Mouse (Mus musculus) monocyte, adult 5-6 weeks (primary cell): ENCODE measurements around the gene Cpa4. TPM values are rescaled to one million over a fixed set of nuclear protein-coding genes. Genes with fewer than 3 reads are reported as not detected.

Experiments used
- ATAC-seq: fragments of 153-309, 156-312 bp; replicated peaks from 2 replicates; pipeline ENCODE4 v1.8.0; 2017; ENCODE audit warnings: mild to moderate bottlenecking; ENCODE audit not compliant: low TSS enrichment, insufficient number of reproducible peaks, severe bottlenecking, poor library complexity, low FRiP score
- total RNA-seq: library from RNA; stranded (forward); fragments of 200-1000, 200-491, 200-594 nt; gene quantifications from 3 replicates; pipeline ENCODE4 v1.2.3, GENCODE M21; 2017

Gene Cpa4
- total RNA-seq, 1 experiment from 2014 or later, result not detected

GRCm38 (mm10) chr6:30550496-30551192 lies 17.5 kb upstream of the Cpa4 start:
- ATAC-seq, result no peak

DNA sequence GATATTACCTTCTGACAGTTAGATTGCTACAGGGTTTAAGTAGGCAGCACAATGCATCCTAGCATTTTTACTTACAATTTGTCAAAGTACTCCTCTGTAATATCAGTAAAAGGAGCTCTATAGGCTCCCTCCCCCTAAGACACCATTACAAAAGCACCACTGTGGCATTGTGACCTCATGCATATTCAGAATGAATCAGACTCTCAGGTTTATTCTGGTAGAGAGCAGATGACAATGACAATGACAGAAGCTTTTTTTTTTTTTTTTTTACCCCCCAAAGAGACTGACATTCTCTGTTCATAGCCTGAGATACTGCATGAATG lies 17.0 kb upstream of the Cpa4 start:
- ATAC-seq, result no peak

DNA sequence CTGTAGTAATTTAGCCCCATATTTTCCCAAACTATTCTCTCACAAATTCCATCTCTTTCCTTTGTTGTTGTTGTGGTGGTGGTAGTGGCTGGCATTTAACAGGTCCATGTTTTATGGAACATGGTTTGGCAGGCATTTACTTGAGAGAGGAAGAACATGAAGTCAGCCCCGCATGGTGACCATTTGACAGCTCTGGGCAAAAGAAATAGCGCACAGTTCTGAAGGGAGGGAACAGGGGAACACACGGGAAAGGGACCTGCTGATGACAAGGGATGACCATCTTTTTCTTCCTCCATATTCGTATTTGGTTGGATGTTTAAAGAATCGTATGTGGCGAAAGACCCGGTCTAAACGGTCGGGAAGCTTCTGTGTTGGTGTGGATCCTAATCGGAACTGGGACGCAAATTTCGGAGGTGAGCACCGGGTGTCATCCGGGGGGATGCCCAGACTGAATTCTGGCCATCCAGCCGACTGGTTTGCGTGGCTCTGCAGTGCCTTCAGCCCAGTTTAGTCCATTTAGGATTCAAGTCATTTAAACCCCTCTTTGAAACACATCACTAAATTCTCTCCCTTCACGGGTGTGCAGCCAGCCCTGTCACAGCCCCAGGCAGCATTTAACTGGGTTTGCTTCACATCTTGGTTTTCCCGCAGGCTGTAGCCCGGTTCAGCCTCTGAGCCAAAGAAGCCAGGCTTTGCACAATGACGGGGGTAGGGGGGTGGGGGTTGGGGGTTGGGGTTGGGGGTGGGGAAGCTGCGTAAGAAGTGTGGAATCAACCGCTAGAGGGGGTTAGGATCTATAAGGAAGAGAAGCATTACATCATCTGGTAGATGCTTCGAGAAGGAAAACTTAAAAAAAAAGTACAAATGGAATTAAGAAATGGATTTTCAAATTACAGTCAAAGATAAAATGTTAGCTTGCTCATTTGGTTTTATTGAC lies 16.3 kb upstream of the Cpa4 start:
- no peak for ATAC-seq

GRCm38 (mm10) chr6:30552628-30553027 lies 15.5 kb upstream of the Cpa4 start:
- no peak for ATAC-seq

DNA sequence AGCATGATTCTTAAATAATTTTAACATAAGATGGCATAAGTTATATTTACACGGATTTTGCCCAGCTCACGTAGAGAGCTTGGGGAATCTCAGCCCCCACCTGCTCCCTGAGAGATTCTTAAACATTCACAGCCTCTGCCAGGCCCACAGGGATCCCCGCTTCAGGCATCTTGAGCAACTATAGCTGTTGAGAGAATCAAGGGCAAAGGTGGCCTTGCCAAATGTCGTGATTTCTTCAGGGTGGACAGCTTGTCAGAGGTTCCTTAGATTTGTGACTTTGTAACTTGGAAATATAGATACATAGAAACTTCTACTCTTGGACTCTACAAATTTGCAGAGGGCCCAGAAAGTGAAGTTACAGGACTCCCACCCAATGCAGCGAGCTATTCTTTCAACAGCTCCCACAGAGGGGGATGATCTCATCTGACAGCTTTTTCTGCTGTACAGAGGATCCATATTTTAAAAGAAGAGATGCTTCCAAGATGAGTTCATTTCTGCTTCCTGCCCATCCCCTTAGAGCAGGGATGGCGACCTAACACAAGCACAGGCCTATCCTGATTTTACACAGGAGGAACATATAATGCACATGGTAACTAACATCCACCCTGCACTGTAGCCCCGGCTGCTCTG lies 14.7 kb upstream of the Cpa4 start:
- no peak for ATAC-seq

DNA sequence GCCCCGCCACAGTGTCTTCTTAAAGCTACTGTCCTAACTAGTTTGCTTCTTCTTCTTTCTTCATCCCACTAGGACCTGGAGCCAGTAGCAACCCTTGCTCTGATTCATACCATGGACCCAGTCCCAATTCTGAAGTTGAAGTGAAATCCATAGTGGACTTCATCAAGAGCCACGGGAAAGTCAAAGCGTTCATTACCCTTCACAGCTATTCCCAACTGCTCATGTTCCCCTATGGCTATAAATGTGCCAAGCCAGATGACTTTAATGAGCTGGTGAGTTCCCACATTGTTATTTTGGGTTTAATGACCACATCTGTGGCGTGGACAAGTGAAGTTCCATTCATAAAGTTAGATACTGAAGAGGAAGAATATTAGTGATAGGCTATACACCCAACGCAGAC lies 14.1 kb upstream of the Cpa4 start:
- ATAC-seq, result no peak

DNA sequence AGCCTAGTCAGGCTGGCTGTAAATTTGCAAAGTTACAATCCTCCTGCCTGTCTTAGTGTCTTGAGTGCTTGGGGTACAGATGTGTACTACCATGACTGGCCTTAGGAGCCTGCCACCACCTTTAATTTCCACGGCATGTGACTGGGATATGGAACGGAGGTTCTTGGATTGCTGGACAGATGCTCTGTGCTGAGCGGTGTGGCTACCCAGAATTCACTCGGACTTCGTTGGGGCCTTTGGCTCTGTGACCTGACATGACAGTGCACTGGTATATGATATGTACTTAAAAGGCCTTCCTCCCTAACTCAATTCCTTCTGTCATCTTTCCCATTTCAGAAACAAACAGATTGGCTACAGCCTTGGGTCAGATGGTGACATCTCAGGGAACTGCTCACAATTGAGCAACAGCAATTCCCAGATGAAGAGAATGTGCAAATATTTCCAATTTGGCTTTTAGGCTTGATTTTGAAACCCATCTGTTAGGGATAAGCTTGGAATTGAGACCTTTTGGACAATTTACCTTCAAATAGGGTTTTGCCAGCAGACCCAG lies 13.5 kb upstream of the Cpa4 start:
- no peak for ATAC-seq

DNA sequence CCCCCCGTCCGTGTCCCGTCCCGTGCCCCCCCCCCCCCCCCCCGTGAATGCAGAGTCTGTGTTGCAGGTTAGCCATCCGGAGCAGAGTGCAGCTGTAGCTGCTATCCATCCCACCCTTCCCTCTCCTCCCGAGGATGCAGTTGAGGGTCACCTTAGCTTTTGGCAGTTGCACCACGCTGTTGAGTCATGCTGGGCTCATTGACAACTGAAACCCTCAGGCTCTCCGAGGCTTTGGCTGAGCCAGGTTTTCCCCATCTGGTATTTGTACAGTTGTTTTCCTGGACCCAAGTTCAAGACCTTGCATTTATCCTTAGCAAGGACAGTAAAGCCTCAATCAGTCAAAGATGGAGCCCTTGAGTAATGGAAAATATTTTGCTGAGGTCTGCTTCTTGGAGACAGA lies 12.1 kb upstream of the Cpa4 start:
- no peak for ATAC-seq

GRCm38 (mm10) chr6:30559726-30560125 lies 8.4 kb upstream of the Cpa4 start:
- no peak for ATAC-seq

- ATAC-seq, result no peak
These were observed 6.0 kb upstream of the Cpa4 start for GRCm38 (mm10) chr6:30562132-30562531.

- ATAC-seq, result no peak
These were observed 4.6 kb upstream of the Cpa4 start for GRCm38 (mm10) chr6:30563575-30563974.

DNA sequence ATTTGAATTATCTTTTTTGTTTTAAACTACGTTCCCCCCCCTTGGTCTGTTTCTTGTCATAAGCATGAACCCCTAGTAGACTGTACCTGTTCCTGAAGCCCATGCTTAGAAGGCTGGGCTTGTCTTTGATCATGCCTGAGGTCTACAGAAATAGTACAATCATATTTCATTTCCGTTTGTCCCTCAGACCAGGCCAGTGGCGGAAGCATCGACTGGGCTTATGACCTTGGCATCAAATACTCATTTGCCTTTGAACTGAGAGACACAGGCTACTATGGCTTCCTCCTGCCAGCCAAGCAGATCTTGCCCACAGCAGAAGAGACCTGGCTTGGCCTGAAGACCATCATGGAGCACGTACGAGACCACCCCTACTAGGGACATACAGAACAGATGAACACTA lies 4.1 kb upstream of the Cpa4 start:
- no peak for ATAC-seq

DNA sequence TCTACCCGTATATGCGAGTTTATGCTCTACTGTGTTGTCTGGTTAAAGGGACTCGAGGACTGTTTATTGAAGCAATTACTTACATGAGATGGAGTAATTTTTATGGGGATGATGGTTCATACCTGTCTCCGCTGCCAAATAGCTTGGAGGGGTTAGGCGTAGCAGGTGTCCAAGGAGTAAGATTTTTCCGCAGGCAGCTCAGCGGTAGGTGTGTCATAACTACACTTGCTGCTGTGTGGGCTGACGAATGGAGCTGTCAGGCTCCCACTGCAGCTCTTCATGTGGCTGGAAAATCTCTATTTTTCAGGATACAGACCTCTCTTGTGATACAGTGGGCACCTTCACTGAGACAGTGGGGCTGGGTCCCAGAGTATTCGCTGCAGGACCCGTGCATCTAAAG lies 1.2 kb downstream of the Cpa4 start:
- no peak for ATAC-seq

DNA sequence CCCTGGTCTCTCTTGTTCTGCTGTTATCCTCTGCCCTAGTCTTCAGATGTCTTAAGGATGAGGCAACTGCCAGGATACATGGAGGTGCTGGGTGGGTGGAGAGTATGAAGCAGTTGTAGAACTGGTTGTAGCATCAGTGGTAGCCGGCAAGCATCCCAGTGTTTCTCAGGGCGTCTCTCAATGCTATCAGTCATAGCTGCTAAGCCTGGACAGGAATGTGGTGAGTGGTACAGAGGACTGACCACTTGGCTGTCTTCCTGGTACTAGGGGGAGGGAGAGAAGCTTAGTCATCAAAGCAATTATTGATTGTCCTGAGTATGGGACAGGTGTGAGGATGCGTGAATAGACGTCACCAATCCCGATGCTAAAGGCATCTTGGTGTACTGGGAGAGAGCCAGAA lies 1.8 kb downstream of the Cpa4 start:
- ATAC-seq, result no peak

DNA sequence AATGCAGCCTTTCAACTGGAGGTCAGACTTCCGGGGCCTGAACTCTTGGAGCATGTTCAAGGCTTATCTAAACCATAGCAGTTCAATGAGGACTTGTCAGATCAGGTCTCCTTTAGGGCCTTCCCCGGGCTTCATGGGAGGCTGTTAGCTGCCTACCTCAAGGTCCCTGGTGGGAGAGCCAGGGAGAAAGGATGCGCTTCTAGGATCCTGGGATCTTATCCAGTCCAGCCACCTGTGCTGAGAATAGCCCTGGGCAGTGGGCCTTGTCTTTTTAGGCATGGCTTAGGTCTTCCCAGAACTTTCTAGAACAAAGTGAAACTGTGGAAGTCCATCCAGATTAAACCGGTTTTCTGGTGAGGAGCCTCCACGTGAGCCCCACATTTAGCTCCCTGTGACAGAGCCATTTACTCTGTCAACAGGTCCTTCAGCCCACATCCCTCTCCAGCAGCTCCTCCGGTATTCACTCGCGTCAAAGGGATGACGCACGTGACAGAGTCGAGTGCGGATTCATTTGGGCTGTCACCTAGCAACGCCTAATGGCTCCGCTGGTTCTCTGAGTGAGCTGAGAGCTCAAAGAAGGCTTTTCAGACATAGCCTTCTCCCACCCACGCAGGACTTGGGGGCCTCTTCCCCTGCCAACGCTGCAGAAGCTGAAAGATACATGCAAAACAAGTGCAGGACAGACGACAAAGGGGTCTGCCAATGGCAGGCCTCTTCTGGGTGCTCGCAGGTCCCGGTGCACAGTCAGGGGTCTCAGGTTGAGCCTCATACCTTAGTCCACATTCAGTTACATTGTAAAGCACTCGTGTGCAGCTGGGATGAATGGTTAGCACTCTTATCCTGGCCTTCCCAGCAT lies 4.5 kb downstream of the Cpa4 start:
- no peak for ATAC-seq

DNA sequence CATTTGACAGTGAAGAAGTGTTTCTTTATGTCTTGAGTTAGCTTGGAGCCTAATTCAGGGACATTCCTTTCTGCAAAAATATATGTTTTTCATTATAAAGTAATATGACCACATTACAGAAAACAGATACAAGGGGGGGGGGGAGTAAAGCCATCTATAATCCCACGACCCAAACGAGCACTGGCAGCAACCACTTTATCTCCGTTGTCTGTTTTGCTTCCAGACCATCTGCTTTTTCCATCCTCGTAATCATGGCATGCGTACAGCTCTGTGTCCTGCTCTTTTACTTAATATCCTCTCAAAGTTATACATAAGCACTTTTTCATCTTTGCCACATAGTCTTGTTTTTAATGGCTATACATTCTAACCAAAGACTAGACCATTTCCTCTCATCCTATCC lies 5.2 kb downstream of the Cpa4 start:
- no peak for ATAC-seq

DNA sequence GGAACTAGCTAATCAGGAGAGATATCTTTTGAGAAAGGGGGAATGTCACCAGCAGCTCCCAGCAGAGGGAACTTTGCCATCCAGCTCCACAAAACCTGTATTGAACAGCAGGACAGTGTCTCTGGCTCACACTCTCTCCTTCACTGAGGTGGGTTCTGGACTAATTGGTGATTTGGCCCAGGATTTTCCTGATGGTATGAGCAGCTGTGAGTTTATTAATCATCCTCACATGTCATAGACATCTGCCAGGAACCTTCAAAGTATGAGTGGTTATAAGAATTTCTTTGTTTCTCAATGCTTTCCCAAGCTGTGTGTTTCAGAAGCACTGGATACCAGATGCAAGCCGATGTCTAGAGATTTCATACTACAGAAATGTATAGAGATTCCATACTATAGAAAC lies 6.8 kb downstream of the Cpa4 start:
- ATAC-seq, result no peak

DNA sequence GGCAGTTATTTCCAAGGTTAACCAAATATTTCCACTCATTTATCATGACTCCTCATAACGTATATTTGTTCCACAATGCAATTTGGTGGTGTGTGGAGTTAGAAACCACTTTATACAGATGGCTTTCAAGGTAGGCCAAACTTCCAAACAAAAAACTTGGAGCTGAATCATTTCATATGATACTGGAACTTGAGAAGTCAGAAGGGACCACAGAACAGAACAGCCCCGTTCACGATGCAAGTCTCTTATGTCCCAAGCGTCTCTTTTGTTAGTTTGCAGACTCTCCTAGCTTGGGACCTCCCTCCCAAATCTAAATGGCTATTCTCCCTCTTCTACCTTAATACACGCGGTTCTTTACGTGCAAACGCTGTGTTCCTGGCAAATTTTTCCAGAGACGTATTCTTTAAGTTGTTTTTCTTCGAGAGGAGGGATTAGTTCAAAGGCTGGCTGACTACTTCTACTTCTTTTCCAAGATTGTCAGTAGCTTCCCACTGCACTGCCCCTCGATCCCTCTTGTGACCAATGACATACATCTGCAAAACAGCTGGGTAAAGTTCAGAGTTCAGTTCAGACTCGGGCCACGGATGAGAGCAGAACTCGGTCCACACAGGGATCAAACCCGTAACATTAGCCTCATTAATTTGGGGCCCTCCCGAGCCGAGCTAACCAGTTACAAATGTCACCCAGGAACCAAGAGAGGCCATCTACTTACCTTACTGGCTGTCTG lies 8.5 kb downstream of the Cpa4 start:
- no peak for ATAC-seq
